Mouse (Mus musculus): ENCODE measurements around the gene Rasal2.

DNA sequence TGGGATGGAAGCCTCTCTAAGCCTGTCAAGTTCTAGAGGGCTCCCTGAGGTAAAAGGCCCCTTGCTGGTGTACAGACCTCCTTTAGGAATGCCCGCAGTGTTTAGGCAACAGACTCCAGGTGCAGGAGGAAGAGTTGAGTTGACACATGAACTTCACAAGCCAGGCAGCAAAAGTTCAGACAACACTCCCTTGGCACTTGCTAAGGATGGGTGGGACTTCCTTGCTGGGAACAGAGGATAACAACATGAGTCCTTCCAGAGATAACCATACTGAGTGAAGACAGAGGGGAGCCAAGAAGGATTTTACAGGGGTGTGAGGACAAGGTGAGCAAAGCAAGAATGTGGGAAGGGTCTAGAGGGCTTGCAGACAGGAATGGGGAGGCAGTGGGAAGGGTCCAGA lies 319.8 kb downstream of the Rasal2 start:
- no peak for TF ChIP-seq CTCF (IDR thresholded peaks at IDR 0.05)
- no peak for TF ChIP-seq POLR2A (IDR thresholded peaks at IDR 0.05; ENCODE audit: insufficient read depth, low read depth, low read length)

Measured in heart, adult 2 months (tissue).